Mouse (Mus musculus) liver, embryonic 11.5 days (tissue): ENCODE results near the gene Slc9a8. TPM values are rescaled to one million over a fixed set of nuclear protein-coding genes. Genes with fewer than 3 reads are reported as not detected.

Source experiments
- ATAC-seq: fragments of 200-750 bp; cut with Nextera tagmentation; replicated peaks from 2 replicates; pipeline ENCODE4 v1.8.0; 2017; ENCODE audit warnings: moderate number of reproducible peaks, mild to moderate bottlenecking, moderate TSS enrichment, moderate library complexity; ENCODE audit not compliant: low FRiP score
- DNase-seq: peaks from one replicate; pipeline ENCODE4 v3.0.0-alpha.2; 2017; ENCODE audit warnings: low spot score
- H3K27ac ChIP-seq: fragments of 300-500 bp; sonication (generic); 2 replicates; pipeline ENCODE4 v1.5.1; 2014; ENCODE audit warnings: mild to moderate bottlenecking, low read depth, low read length, control low read depth
- H3K27me3 ChIP-seq: fragments of 300-500 bp; sonication (generic); replicated peaks from 2 replicates; pipeline ENCODE4 v1.6.1; 2014; ENCODE audit warnings: low read length, mixed read lengths; ENCODE audit not compliant: control insufficient read depth, insufficient read depth
- H3K36me3 ChIP-seq: fragments of 300-500 bp; sonication (generic); 2 replicates; pipeline ENCODE4 v1.6.1; 2014; ENCODE audit warnings: mild to moderate bottlenecking, low read length, moderate library complexity, mixed read lengths; ENCODE audit not compliant: control insufficient read depth, insufficient read depth
- H3K4me1 ChIP-seq: fragments of 300-500 bp; sonication (generic); replicated peaks from 2 replicates; pipeline ENCODE4 v1.6.1; 2014; ENCODE audit warnings: low read length, mixed read lengths; ENCODE audit not compliant: control insufficient read depth, insufficient read depth
- H3K4me2 ChIP-seq: fragments of 300-500 bp; sonication (generic); 2 replicates; pipeline ENCODE4 v1.6.1; 2014; ENCODE audit warnings: mild to moderate bottlenecking, control low read depth, moderate library complexity
- H3K4me3 ChIP-seq: fragments of 300-500 bp; sonication (generic); 2 replicates; pipeline ENCODE4 v1.5.1; 2014; ENCODE audit warnings: low read depth, low read length, control low read depth
- H3K9ac ChIP-seq: fragments of 300-500 bp; sonication (generic); 2 replicates; pipeline ENCODE4 v1.6.1; 2014; ENCODE audit warnings: low read depth, low read length, control low read depth
- H3K9me3 ChIP-seq: fragments of 300-500 bp; sonication (generic); 2 replicates; pipeline ENCODE4 v1.6.1; 2016; ENCODE audit warnings: low read length, inconsistent platforms, mixed read lengths; ENCODE audit not compliant: control insufficient read depth
- WGBS: fragments of 180-500 bp; shearing (Covaris S2); extraction: QIAGEN DNeasy Blood & Tissue Kit; methylation state at CpG from one replicate; pipeline ENCODE4 v1.1.7; 2014; 5-methylcytosine and 5-hydroxymethylcytosine counted together
- polyA plus RNA-seq: library from polyadenylated mRNA; unstranded; fragments of >200 nt; fragmentation: Nextera tagmentation; extraction: Ambion mirVana; gene quantifications from 2 replicates; pipeline ENCODE4 v1.2.1, GENCODE M21; 2014

Gene Slc9a8
- polyA plus RNA-seq, 1 experiment from 2014 or later = 23.8 TPM

DNA sequence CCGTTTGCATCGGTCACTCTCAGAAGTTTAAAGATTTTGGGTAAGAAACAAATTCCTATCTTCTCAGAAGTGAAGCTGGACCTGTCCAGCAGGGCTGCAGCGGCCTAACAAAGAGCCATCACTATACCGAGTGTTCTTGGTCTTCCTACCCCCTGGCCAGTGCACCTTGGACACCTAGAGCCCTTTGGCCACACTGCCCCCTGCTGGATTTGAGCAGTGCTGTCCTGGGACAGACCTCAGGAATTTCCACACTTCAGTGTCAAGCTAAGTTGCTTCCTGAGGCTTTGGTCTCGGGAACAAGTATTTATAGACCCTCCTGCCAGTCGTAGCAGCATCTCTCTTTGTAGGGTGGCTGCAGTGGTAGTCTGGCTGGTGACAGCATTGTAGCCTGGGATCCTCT, 41.4 kb downstream of the Slc9a8 start:
- ATAC-seq = peak; percentile 71; the same call in 1 of the 2 replicates
- H3K27ac ChIP-seq = no peak overlapping the region
- 56% methylated on average over 6 of the region's 6 CpGs for WGBS

DNA sequence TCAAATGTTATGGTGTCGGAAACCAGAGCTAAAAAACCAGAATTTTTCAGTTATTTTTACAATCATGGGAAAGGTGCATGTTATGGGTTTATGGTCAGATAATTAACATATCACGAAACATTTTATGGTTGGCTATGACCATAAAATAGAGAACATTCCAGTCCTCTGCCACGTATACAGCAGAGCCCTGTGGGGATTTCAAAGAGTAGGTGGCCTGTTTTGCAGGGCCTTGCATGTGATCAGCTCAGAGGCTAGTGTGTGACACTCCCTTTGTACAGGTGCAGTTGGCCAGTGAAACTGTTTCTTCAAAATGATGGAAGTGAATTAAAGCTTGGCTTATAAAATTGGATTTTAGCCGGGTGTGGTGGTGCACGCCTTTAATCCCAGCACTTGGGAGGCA, 42.3 kb downstream of the Slc9a8 start:
- Histone ChIP-seq H3K36me3 (peaks cover 33% of the 10 kb centered on the region), H3K27ac (no peak overlapping the region), H3K9ac (no peak overlapping the region), H3K9me3 (no peaks in the 10 kb centered on the region), H3K4me2 (no peak overlapping the region), H3K4me1 (no peaks in the 10 kb centered on the region), H3K4me3 (no peak overlapping the region), H3K27me3 (no peaks in the 10 kb centered on the region)
- no peak for DNase-seq
- no peak for ATAC-seq
- 92% methylated on average over 5 of the region's 5 CpGs for WGBS

More for the DNA sequence above, 41.4 kb downstream of the Slc9a8 start:
- DNase-seq = peak; percentile 50
- Histone ChIP-seq H3K9ac (no peak overlapping the region), H3K36me3 (peaks cover 35% of the 10 kb centered on the region), H3K9me3 (no peaks in the 10 kb centered on the region), H3K4me3 (no peak overlapping the region), H3K4me2 (no peak overlapping the region), H3K27me3 (no peaks in the 10 kb centered on the region), H3K4me1 (no peaks in the 10 kb centered on the region)

DNA sequence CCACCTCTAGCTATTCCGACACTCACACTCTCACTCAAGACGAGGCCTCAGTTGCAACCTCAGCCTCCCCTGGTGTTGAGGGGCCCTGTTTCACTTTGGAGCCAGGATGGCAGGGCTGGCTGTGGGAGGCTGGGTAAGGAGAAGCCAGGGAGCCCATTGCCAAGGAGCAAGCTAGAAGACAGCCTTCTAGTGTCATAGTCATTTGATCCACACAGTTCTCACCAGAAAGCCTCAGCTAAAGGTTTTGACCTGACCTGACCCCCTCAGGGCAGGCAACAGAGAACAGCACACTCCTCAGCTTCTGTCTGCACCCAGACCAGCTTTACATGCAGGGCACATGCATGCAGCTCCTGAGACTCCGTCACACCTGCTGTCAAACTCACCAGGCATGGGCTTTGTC, 44.4 kb downstream of the Slc9a8 start:
- Histone ChIP-seq H3K27me3 (no peaks in the 10 kb centered on the region), H3K9me3 (no peaks in the 10 kb centered on the region), H3K27ac (no peak overlapping the region), H3K4me2 (no peak overlapping the region), H3K36me3 (peaks cover 32% of the 10 kb centered on the region), H3K4me3 (no peak overlapping the region), H3K4me1 (no peaks in the 10 kb centered on the region), H3K9ac (no peak overlapping the region)
- DNase-seq (no peak), ATAC-seq (no peak)
- 87% methylated on average over 3 of the region's 3 CpGs for WGBS

DNA sequence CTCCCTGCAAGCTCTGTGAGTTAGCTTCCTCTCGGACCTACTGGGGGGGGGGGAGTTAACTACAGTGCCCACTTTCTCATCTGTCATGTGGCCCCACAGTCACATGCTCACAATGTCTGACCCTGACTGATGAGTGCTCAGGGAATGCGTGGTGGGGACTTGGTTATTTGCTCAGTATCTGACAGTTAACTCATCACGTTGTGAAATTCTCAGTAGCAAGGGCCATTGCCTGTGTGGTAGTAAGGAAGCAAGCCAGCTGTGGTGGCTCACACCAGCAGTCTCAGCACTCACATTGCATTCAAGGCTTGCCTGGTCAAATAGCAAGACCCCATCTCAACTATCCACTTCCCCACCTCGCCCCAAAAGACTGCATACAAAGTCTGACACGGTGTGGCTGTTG, 45.7 kb downstream of the Slc9a8 start:
- no peaks in the 10 kb centered on the region for H3K9me3 ChIP-seq
- WGBS = 74% methylated on average over 5 of the region's 5 CpGs
- no peaks in the 10 kb centered on the region for H3K27me3 ChIP-seq
- no peaks in the 10 kb centered on the region for H3K4me1 ChIP-seq
- no peak overlapping the region for H3K4me2 ChIP-seq
- ATAC-seq (no peak), DNase-seq (no peak)
- no peak overlapping the region for H3K9ac ChIP-seq
- no peak overlapping the region for H3K4me3 ChIP-seq
- peaks cover 42% of the 10 kb centered on the region for H3K36me3 ChIP-seq
- no peak overlapping the region for H3K27ac ChIP-seq

DNA sequence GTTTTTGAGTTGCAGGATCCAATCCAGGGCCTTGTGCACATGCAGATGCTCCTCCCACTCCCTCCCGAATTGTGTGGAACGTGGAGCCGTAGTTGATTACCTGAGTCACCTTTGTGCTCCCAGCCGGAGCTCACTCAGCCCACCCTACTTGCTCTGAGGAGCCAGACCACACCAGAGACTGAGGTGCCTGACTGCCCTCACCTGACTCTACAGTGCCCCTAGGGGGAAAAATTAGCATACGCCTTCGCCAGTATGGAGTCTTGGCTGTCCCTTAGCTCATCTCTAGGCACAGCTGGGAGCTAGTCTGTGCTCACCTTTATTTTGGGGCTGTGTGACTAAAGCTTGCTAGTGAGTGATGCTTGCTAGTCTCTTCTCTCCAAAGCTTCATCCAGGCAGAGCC, 46.9 kb downstream of the Slc9a8 start:
- Histone ChIP-seq H3K9me3 (no peaks in the 10 kb centered on the region), H3K4me1 (no peaks in the 10 kb centered on the region), H3K27ac (no peak overlapping the region), H3K4me2 (no peak overlapping the region), H3K9ac (no peak overlapping the region), H3K4me3 (no peak overlapping the region), H3K27me3 (no peaks in the 10 kb centered on the region), H3K36me3 (peaks cover 46% of the 10 kb centered on the region)
- WGBS = 83% methylated on average over 6 of the region's 6 CpGs
- DNase-seq = no peak
- ATAC-seq = no peak

DNA sequence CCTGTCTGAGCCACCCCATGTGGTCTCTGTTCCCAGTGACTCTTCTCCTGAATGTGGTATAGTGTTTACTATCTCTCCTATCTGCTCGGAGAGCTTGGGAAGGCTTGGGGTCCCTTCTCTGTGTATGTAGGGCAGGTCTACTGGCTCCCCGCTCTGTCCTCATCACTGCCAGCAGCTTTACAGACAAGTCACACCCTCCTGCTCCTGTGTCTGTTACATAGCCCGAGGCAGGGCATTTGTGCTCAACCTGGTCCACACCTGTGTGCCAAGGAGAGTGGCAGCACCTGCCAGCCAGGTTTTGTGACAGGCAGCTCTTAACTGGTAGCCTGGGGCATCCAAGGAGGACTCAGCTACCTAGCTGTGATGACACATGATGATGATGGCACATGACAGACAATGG, 49.1 kb downstream of the Slc9a8 start:
- H3K4me1 ChIP-seq = 0 out of 2 replicates have a peak, but pooled peaks cover under 1% of the 10 kb centered on the region
- H3K36me3 ChIP-seq = peaks cover 56% of the 10 kb centered on the region

DNA sequence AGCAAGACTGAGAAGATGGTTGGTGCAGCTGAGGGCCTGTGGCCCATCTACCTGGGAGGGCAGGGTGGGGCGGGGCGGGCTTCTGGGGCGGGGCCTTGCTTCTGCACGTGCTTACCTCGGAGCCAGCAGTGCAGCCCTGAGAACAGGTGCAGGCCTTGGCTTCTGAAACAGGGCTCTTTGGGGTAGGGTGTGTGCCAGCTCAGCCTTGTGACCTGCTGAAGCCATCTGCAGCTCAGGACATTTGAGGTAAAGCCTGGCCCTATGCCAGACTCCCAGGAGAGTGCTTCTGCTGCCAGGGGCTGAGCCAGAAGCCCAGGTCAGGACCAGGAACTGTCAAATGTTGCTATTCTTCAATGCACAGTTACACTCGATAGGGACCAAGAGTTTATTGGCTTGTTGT, 50.1 kb downstream of the Slc9a8 start:
- no peak overlapping the region for H3K4me2 ChIP-seq
- no peaks in the 10 kb centered on the region for H3K9me3 ChIP-seq
- H3K27ac ChIP-seq = no peak overlapping the region
- H3K4me1 ChIP-seq = 0 out of 2 replicates have a peak, but pooled peaks cover 4% of the 10 kb centered on the region
- H3K36me3 ChIP-seq = peaks cover 50% of the 10 kb centered on the region
- no peak for ATAC-seq
- WGBS = 83% methylated on average over 6 of the region's 6 CpGs
- H3K4me3 ChIP-seq = no peak overlapping the region
- no peaks in the 10 kb centered on the region for H3K27me3 ChIP-seq
- no peak overlapping the region for H3K9ac ChIP-seq
- DNase-seq = no peak

More for the DNA sequence above, 49.1 kb downstream of the Slc9a8 start:
- DNase-seq (no peak), ATAC-seq (no peak)
- Histone ChIP-seq H3K27ac (no peak overlapping the region), H3K4me2 (no peak overlapping the region), H3K27me3 (no peaks in the 10 kb centered on the region), H3K9me3 (no peaks in the 10 kb centered on the region), H3K4me3 (no peak overlapping the region), H3K9ac (no peak overlapping the region)
- 93% methylated on average over 3 of the region's 3 CpGs for WGBS

DNA sequence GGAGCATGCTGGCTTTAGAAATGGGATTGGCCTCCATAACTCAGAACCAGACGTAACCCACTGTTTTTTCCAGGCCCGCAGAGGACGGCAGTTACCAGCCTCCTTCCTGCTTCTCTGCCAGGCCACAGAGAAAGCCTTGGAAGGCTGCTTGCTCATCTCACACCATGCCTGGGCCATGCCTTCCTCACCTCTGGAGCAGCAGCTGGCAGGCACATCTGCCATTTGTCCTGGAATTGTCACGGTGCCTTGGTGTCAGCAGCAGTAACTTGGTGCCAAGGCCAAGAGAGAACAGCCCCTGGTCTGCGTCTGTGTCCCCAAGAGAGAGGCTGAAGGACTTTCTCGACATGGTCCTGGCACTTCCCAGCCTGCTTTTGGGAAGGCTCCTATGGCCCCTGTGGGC, 52.7 kb downstream of the Slc9a8 start:
- H3K27me3 ChIP-seq = no peaks in the 10 kb centered on the region
- no peak overlapping the region for H3K9ac ChIP-seq
- DNase-seq = no peak
- H3K4me3 ChIP-seq = no peak overlapping the region
- 81% methylated on average over 6 of the region's 6 CpGs for WGBS
- H3K36me3 ChIP-seq = peaks cover 39% of the 10 kb centered on the region
- no peaks in the 10 kb centered on the region for H3K9me3 ChIP-seq
- 0 out of 2 replicates have a peak, but pooled peaks cover 4% of the 10 kb centered on the region for H3K4me1 ChIP-seq
- H3K4me2 ChIP-seq = no peak overlapping the region
- no peak for ATAC-seq
- H3K27ac ChIP-seq = no peak overlapping the region

DNA sequence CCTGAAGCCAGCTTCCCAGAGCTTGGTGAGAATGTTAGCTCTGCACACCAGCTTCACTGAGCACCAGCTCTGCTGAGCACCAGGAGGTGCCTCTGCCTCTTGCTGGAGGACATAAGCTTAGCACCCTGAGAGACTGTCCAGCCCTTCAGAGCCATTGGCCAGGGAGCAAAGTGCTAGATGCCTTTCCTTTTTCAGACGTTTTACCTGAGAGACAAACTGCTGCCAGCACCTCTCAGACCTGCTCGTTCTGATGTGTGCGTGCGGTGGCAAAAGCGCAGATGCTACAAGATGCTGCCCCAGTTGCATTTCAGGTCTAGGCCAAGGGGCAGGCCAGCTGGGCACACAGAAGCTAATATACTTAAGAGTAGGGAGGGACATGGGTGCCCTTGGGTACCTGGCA, 54.1 kb downstream of the Slc9a8 start:
- ATAC-seq (0 out of 2 replicates have a peak, but pooled peaks have one; percentile 1), DNase-seq (no peak)
- Histone ChIP-seq H3K4me1 (0 out of 2 replicates have a peak, but pooled peaks cover 4% of the 10 kb centered on the region), H3K4me3 (no peak overlapping the region), H3K27me3 (no peaks in the 10 kb centered on the region), H3K4me2 (no peak overlapping the region), H3K36me3 (peaks cover 29% of the 10 kb centered on the region), H3K9ac (no peak overlapping the region), H3K27ac (peak overlapping the region; percentile 40; the same call in 1 of the 2 replicates), H3K9me3 (no peaks in the 10 kb centered on the region)
- 82% methylated on average over 5 of the region's 5 CpGs for WGBS
